Mouse (Mus musculus) thymus, postnatal 14 days (tissue): ENCODE results near the gene Zfyve28.

Experiments
- DNase-seq: peaks from one replicate; pipeline ENCODE4 v3.0.0; 2021

Gene Zfyve28

DNA sequence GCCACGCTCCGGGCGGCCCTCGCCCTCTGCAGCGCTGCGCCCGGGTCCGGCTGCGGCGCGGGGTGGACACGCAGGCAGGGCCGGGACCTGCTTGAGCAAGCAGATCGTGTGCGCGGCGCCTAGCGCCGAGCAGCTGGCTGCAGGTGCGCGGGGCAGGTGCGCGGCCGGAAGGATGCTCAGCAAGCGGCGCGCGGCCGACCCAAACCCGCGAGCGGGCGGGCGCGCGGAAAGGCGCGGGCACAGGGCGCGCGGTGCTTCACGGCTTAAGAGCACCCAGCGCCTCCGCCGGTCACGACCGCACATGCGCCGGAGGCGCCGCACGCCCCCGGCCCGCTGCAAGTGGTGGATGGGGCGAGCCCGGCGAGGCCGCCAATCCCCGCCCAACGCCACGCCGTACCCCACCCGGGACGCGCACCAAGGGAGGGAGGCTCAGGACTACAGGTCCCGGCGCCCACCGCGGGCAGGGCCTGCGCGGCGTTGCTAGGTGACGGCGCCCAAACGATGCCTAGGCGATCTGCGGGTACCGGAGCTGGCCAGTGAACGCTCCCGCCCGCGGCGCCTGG lies at the start of gene Zfyve28, which contains the start of gene Cfap99:
Gene Zfyve28, minus strand, starts transcription at position 296 of the 563 bp plus-strand sequence.
Gene Cfap99, plus strand, starts transcription at position 447 of the 563 bp plus-strand sequence.
- peak; percentile 77 for DNase-seq

DNA sequence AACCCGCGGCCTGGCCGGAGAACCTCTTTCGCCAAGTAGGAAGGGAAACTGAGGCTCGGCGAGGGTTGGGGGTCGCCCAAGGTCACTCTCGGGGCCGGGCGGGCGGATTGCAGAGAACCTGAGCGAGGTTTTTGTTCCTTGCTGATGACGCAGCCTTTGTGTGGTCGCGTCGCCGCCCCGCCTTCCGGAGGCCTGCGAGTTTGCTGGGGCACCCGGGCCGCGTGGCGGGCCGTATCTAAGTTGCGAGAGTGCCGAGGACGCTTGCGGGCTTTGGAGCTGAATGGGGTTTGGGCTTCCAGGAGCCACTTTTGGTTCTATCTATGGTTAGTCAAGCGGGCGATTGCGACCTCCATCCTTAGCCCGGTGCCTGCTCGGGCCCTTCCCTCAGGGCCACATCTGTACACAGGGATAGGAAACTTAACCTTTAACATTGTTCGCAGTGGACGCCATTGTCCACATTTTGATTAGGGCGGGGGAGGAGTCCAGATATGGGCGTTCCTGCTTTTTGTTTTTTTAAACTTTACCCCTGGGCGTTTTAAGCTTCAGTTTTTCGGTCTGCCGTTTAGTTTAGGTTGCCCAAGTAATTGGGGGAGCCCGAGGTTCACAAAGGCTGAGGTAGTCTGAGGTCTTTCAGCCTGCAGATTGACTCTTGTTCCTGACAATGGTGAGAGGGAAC lies 48.7 kb upstream of the Zfyve28 start:
- DNase-seq, result peak; percentile 79

DNA sequence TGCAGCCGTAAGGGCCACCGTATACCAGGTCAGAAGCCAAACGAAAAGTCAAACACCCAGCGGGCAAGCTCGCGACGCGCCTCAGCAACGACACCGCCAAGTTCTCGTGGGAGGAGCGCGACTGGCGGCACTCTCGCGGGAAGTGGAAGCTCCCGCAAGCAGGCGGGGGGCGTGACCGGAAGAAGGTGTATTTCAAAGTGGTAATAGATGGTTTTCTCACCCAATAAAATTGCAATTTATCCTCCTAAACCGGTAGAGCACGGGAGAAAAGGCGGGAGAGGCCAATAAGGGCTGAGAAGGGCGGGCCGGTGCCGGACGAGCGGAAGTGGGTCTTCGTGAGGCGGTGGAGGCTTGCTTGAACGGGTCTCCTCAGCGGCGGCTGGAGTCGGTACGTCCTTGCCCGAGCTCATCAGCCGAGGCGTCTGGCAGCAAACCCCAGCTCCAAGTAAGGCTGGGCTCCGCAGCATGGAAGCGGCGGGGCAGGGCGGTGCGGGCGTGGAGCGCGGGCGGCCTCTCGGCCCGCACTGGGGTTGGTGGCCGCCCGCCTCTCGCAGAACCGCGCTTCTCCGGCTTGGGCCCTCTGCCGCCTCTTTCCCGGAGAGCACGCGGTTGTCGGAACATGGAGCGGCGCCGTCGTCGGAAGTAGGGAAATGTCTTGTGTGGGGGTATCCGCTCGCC lies 48.0 kb upstream of the Zfyve28 start, which contains the start of gene Rnf4:
Gene Rnf4, plus strand, starts transcription at position 193 of the 678 bp plus-strand sequence.
- peak; percentile 99 for DNase-seq

GRCm38 (mm10) chr5:34335539-34336096 lies 47.4 kb upstream of the Zfyve28 start:
- DNase-seq, result no peak

GRCm38 (mm10) chr5:34334081-34334480 lies 45.8 kb upstream of the Zfyve28 start:
- no peak for DNase-seq

- DNase-seq, result no peak
Observed at GRCm38 (mm10) chr5:34330136-34330535, 41.9 kb upstream of the Zfyve28 start.

DNA sequence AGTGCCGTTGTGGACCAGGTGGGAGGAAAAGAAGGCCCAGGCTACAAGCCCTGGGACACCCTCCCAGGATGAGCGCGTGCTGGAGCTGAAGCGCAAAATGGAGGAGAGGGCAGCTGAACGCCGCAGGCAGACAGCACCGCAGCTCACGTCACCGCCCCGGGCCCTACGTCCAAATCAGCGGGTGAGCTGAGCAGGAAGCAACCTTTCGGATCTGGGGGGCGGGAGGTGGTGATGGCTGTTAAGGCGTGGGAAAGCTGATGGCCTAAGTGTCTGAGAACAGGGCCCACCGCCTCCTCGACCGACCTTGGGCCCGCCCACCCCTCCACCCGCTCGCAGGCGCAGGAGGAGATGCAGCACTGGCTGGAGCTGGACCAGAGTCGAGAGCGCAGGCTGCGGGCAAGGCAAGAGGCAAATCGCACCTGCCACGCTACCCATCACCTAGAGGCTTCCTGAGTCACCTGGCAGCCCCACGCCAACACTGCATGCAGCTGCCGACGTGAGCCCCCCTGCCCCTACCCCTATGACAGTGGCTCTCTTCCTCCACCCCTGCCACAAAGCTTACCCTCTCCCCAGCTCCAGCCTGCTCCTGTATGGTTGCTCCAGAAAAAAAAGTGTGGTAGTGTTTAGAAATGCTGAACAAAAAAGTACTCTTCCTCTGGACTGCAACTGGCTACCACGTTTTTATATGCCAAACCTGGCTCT lies 38.8 kb upstream of the Zfyve28 start:
- DNase-seq, result peak; percentile 63

DNA sequence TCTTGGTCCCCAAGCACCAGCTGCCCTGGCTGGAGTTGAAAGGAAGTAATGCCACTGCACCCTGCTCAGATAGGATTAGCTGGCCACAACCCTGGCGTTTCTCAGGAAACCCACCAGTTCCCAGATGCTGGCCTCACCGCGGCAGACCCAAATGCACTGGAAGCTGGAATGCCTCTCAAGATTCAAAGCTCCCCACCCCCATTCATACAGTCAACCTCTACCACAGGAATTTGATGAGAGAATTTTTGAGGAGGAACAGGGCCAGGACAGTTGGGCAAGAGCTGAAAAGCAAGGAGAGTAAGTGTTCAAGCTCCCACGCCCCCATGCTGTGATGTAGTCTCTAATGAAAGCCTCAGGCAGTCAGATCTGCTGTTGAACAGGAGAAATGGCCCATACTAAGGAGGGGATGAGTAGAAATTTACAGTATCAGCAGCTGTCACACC lies 38.0 kb upstream of the Zfyve28 start:
- peak; percentile 7 for DNase-seq

GRCm38 (mm10) chr5:34325286-34325685 lies 37.0 kb upstream of the Zfyve28 start:
- no peak for DNase-seq

DNA sequence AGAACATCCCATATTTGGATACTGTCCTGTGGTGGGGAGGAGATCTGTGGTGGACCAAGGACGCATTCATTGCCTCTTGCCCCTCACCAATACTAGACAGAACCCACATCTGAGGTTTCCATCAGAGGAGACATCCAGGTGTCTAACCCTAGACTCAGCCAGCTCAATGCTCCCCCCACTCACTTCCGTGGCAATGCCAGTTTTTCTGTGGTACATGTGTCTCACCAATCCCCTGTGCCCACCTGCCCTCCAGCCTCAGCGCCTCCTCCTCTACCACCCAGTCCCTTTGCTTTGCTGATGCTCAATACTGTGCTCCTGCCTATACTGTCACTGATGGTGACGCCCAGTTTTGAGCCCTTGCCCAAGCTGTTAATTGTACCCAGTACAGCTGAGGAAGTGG lies 33.0 kb upstream of the Zfyve28 start:
- peak; percentile 57 for DNase-seq

DNA sequence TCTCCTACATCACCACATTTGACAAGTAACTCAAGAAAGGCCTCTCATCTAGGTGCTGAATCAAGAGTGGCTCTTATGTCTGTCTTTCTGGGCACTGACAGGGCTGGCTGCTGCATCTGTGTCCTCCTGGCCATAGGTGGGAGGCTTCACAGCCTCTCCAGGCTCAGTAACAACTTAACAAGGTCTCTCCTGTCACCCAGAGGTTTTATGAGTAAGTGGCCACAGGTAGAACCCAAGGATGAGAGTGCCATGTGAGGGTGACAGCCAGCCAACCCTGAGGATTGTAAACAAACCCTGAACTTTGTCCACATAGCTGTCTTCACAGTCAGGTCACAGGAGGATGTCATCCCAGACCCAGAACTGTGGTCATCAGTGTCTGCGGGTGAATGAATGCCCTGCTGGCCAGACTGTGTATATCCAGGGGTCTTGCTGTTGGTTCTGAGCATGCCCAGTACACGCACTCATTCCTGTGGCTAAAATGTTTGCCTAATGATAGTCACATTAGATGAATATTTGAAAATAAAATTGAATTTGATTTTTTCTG lies 31.3 kb upstream of the Zfyve28 start:
- no peak for DNase-seq

DNA sequence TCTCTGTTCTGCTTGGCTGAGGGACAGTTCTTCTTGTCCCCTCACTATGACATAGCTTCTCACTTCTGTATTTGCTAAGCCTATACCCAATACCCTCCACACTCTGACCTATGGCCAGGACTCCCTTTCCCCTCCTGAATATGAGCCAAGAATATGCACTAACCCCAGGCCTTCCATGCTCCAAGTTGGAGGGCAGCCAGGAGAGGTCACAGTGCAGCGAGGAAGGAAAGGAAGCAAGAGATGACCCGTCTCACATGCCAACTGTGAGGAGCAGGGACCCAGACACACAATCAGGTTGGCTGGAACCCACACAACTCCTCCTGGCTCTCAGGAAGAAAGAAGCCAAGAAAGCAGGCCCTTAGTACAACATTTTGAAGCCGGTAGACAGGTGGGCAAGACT lies 20.8 kb upstream of the Zfyve28 start:
- DNase-seq, result no peak

- DNase-seq, result no peak
Observed at GRCm38 (mm10) chr5:34302377-34302776, 14.1 kb upstream of the Zfyve28 start.

- no peak for DNase-seq
Observed at GRCm38 (mm10) chr5:34298937-34299535, 10.8 kb upstream of the Zfyve28 start.

- no peak for DNase-seq
Observed at GRCm38 (mm10) chr5:34298061-34298460, 9.8 kb upstream of the Zfyve28 start.

DNA sequence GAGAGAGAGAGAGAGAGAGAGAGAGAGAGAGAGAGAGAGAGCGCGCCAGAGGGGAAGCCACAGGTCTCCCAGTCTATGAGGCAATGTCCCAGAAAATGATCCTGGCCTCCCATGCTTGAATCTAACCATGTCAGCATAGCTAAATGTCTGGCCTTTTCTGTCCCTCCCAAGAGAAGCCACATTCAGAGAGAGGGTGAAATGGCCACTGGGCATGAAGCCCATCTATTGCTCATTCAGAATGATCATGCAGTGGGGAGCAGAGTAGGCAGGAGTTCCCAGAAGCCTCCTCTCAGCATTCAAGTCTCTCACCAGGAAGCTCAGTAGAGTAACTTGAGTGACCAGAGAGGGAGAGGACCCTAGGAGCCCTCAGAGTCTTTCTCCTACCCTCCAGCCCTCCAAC lies 6.9 kb upstream of the Zfyve28 start:
- DNase-seq, result no peak

- no peak for DNase-seq
Observed at GRCm38 (mm10) chr5:34294696-34295095, 6.4 kb upstream of the Zfyve28 start.

GRCm38 (mm10) chr5:34293363-34293762 lies 5.1 kb upstream of the Zfyve28 start:
- peak; percentile 28 for DNase-seq

GRCm38 (mm10) chr5:34289286-34289685 lies 1.0 kb upstream of the Zfyve28 start:
- DNase-seq, result no peak

- DNase-seq, result no peak
Observed at GRCm38 (mm10) chr5:34287838-34288145, 457 bp downstream of the Zfyve28 start.

DNA sequence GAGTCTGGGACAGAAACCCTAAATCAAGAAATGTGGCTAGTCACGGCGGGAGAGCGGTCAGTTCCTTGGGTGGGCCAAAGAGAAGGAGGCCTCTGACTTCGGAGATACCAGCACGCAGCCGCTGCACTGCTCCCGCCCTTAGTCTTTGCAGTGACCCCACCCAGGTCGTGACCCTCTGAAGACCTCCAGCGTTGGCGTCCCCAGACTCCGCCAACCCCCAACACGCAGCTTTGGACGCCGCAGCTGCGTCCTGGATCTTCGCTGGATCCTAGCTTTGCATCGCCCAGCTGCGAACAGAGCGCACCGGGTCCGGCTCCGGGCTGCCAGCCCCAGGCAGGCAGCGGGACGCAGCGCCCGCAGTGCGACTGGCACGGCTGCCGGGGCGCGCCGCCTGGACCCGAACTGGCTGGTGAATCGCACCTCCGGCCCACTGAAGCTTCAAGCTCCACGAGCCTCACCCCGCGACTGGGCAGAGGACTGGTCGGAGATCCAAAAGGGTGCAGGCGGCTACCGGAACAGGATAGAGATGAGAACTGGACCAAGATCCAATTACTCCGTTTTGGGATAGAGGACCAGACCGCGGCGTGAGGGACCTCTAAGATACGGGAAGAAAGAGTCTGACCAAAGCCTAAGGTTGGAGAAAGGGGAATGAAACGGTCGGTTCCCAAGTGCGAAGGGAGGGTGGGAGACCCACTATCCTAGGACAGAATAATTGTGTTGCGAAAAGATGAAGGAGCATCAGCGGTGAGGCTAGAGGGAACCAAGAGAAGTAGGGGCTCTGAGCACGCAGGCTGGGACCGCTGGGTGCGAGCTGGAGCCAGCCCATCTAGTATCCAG lies 1.0 kb downstream of the Zfyve28 start:
- DNase-seq, result peak; percentile 6
